Mouse (Mus musculus) erythroblast, embryonic 14.5 days (primary cell): ENCODE results near the gene Rnase1. TPM values are rescaled to one million over a fixed set of nuclear protein-coding genes. Genes with fewer than 3 reads are reported as not detected.
"Not testable (repeated sequence)": the region's sequence is repeated elsewhere in the genome, so short reads cannot be mapped to it uniquely, and the experiment has no call there.

Experiments used
- H3K27me3 ChIP-seq: 2 replicates; pipeline ENCODE4 v1.6.1; 2012; ENCODE audit warnings: inconsistent platforms; ENCODE audit not compliant: control insufficient read depth
- H3K36me3 ChIP-seq: 2 replicates; pipeline ENCODE4 v1.6.1; 2012; ENCODE audit warnings: mild to moderate bottlenecking, inconsistent platforms; ENCODE audit not compliant: control insufficient read depth
- H3K4me1 ChIP-seq: 2 replicates; pipeline ENCODE4 v1.6.1; 2012; ENCODE audit warnings: inconsistent platforms; ENCODE audit not compliant: control insufficient read depth
- H3K4me3 ChIP-seq: replicated peaks from 2 replicates; pipeline ENCODE3; 2012; ENCODE audit warnings: moderate library complexity, mild to moderate bottlenecking, inconsistent platforms
- H3K9me3 ChIP-seq: 2 replicates; pipeline ENCODE4 v1.6.1; 2012; ENCODE audit warnings: low read length, inconsistent platforms, mixed read lengths; ENCODE audit not compliant: control insufficient read depth
- GATA1 ChIP-seq: IDR thresholded peaks from 2 replicates; pipeline ENCODE4 v1.6.1; 2012; ENCODE audit warnings: low read length, inconsistent platforms, mixed read lengths
- TAL1 ChIP-seq: IDR thresholded peaks from 3 replicates; pipeline ENCODE4 v1.6.1; 2012; ENCODE audit warnings: low read length, inconsistent platforms, mixed read lengths
- polyA plus RNA-seq: library from polyadenylated mRNA; stranded (reverse); fragments of >175 nt; gene quantifications from 2 replicates; pipeline ENCODE4 v1.2.3, GENCODE M21; 2012

Rnase1 gene
- polyA plus RNA-seq, result not detected in 2 replicates

DNA sequence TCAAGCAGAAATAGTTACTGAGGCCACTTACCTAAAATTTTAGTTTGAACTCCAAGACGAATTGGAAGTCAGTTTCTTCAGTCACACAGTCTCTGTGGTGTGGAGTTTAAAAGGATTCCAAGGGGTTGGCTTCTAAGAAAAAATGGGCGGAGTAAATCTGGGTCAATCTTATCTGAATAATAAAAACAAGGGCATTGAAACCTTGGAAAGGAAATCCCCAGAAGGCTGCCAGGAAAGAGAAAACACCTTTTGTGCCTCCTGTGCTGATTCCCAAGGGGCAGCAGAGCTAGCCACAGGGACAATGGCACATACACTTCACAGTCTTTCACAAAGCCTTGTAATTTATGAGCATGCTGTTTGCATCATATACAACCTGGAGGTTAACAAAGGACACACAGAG, at the start of gene Rnase1:
Gene Rnase1, minus strand, starts transcription at position 101 of the 400 bp plus-strand sequence.
- Histone ChIP-seq H3K36me3 (peaks cover 4% of the 10 kb centered on the region; the same call in 1 of the 2 replicates), H3K9me3 (no peaks in the 10 kb centered on the region), H3K4me3 (no peak within 1 kb of the TSS), H3K4me1 (peaks cover 93% of the 10 kb centered on the region), H3K27me3 (no peaks in the 10 kb centered on the region)
- TF ChIP-seq GATA1, result no peak
- no peak for TF ChIP-seq TAL1

DNA sequence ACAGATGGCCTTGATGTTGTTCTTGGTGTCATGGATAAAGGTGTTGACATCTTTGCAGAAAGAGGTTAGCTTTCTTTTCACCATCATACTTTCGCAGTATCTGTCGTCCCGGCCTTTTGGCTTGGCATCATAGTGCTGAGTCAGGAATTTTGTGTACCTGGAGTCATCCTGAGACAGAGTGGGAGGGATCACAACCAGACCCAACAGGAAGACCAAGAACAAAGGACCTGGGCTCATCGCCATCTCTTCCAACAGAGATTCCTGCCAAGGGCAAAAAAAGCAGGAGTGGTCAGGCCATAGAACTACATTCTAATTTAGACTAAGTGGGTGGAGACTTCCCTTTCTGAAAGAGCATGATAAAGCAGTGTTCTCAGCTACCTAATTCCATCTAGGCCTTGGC, 49.1 kb upstream of the Rnase1 start:
- TF ChIP-seq TAL1 (no peak), GATA1 (no peak)
- Histone ChIP-seq H3K36me3 (no peaks in the 10 kb centered on the region), H3K4me3 (no peak overlapping the region), H3K9me3 (no peaks in the 10 kb centered on the region), H3K27me3 (no peaks in the 10 kb centered on the region), H3K4me1 (no peaks in the 10 kb centered on the region)

DNA sequence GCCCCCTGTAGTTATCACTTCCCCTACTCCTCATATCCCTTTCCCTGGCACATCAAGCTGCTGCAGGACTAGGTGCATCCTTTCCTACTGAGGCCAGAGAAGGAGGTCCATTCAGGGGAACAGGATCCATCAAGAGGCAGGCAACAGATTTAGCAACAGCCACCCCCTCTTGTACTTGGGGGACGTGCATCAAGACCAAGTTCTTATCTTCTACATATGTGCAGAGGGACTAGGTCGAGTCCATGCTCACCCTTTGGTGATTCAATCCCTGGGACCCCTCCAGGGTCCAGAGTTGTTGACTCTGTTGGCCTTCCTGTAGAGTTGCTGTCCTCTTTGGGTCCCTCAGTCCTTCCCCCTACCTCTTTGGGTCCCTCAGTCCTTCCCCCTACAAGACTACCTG, 34.5 kb upstream of the Rnase1 start:
- not testable (repeated sequence) for H3K4me1 ChIP-seq, H3K9me3 ChIP-seq, H3K27me3 ChIP-seq, H3K4me3 ChIP-seq, H3K36me3 ChIP-seq

DNA sequence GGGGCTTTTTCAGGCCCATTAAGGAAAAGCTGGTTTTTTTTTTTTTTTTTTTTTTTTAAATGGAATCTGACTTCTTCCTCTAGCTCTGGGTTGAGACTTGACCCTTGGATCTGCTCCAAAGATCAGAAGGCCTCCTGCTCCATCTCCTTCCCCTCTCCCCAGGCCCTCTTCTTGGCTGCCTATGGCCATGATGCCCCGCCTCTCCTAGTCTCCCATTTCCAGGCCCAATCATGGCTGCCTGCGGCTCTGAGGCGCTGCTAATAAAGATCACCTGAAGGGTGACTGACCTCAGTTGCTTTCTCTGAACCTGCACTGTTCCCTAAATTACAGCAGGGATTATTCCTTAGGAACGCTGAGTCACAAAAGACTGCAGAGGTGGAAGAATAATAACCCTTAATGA, 27.3 kb upstream of the Rnase1 start:
- Histone ChIP-seq H3K27me3 (no peaks in the 10 kb centered on the region), H3K9me3 (no peaks in the 10 kb centered on the region), H3K4me3 (no peak overlapping the region), H3K4me1 (peaks cover 4% of the 10 kb centered on the region), H3K36me3 (no peaks in the 10 kb centered on the region)
- TF ChIP-seq GATA1, result no peak
- TF ChIP-seq TAL1, result no peak

DNA sequence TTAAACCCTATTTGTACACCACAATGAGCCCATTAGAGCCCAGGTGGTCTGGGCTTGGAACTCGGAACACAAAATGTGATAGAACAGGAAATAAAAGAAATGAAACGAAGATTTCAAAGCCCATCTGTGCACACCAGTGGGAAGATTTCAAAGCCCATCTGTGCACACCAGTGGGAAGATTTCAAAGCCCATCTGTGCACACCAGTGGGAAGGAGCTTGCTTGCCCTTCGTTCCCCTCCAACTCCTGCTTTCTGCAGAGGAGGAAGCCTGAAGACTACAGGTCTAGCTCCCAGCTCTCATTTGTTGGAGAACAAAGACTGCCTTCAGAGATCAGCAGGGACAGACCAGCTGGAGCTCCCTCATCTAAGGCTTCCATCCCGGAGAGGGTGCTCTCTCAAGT, 26.4 kb upstream of the Rnase1 start:
- H3K9me3 ChIP-seq, H3K4me3 ChIP-seq, H3K4me1 ChIP-seq, H3K36me3 ChIP-seq, H3K27me3 ChIP-seq: not testable (repeated sequence)

DNA sequence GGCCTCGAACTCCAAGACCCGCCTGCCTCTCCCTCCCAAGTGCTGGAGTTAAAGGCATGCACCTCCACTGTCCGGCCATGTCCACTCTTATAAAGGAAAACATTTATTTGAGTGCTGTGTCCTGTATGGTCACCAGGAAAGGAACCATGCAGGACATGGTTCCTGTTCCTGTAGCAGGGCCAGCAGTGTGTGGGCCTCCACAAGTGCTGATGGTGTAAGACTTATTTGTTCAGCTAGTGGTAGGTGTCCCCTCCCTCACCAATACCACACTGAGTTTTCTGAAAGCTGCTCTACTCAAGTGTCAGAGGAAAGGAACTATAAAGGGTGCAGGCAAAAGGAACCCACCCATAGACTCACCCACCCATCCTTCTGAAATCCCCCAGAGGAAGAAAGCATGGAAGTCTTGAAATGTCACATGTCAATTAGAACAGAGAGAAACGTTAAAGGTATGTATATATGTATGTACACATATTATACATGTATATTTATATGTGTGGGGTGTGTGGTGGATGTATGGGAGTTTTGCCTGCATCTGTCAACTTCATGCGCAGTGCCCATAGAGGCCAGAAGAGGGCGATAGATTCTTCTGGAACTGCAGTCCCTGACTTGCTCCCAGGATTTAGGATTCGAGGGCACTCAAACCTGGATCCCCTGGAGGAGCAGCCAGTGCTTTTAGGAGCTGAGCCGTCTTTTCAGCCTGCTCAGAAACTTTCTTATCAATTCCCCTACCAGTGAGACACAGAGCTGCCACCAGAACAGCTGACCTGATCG, 25.7 kb upstream of the Rnase1 start:
- not testable (repeated sequence) for H3K4me3 ChIP-seq, H3K9me3 ChIP-seq, H3K4me1 ChIP-seq, H3K27me3 ChIP-seq, H3K36me3 ChIP-seq

DNA sequence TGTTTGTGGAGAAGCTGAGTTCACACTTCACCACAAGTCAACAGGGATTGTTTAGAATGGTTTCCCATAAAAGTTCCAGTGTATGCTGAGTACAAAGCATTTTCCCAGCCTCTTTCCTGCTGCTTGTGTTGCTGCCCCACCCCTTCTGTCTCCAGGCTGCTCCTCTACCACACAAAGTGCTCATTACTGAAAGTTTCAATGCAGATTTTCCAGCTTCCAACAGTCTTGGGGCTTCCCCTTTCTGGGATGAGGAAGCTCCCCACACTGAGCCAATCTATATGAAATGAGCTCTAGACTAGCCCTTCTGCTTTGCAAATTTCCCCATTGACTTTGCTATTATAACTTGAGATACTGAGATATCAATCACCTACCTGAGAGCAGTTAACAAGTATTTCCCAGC, 19.5 kb upstream of the Rnase1 start:
- Histone ChIP-seq H3K36me3 (no peaks in the 10 kb centered on the region), H3K4me3 (no peak overlapping the region)

DNA sequence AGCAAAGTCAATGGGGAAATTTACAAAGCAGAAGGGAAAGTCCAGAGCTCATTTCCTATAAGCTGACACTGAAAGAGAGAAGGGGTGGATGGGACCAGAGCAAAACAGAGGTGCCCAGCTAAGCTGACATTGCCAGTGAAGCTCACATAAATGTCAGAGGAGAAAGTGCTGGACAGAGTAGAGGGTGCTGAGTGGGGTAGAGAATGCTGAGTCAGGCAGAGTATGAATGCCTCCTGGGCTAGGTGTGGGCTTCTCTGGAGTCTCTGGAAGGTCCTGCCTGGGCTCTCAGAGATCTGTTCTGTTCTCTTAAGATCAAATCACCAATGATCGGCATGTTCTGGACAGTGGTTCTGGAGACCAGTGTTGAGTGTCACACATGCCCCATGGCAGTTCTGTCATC, 18.9 kb upstream of the Rnase1 start:
- TF ChIP-seq GATA1 (no peak), TAL1 (no peak)
- no peak overlapping the region for H3K4me3 ChIP-seq
- peaks cover 11% of the 10 kb centered on the region for H3K4me1 ChIP-seq
- no peaks in the 10 kb centered on the region for H3K36me3 ChIP-seq
- peaks cover 23% of the 10 kb centered on the region for H3K27me3 ChIP-seq
- H3K9me3 ChIP-seq, result no peaks in the 10 kb centered on the region

More for the DNA sequence above, 19.5 kb upstream of the Rnase1 start:
- H3K9me3 ChIP-seq, result no peaks in the 10 kb centered on the region
- peaks cover 23% of the 10 kb centered on the region for H3K27me3 ChIP-seq
- no peak for TF ChIP-seq GATA1
- no peak for TF ChIP-seq TAL1
- peaks cover 11% of the 10 kb centered on the region for H3K4me1 ChIP-seq

DNA sequence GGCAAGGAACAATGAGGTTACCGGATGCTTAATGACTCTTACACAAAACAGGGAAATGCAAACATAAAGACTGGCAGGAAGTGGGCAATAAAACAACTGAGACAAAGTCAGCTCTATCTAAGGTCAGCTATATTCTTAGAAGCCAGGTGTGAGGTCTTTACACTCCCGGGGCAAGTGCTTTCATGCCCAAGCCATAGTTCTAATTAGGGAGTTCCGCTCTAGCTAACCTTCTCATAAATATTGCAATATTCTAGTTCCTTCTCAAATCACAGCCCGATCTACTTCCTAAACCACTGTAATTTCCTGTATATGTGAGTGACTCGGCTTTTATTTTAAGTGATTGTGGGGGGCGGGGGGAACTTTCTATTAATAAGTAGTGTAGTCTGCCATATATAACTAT, 16.7 kb upstream of the Rnase1 start:
- Histone ChIP-seq H3K4me1 (peaks cover 21% of the 10 kb centered on the region), H3K27me3 (peaks cover 24% of the 10 kb centered on the region)
- not testable (repeated sequence) for H3K4me3 ChIP-seq, H3K9me3 ChIP-seq, H3K36me3 ChIP-seq

DNA sequence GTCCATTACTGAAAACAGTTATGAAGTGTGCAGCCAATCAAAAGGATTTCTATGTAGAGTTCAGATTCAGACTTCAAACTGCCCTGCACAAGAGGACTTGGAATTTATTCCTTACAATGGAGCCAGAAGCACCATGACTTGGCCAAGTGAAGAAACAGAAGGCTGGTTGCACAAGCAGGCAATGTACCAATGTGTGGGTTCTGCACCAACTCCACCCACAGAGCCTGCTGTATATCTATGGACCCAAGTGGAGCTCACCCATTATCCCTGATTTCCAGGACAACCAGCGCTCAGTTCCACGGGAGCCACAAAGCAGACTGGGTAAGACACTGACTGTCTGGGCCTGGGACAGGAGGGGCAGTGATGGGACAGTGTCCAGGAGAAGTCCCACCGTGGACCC, 15.4 kb upstream of the Rnase1 start, which contains the start of gene Rnase2b:
Gene Rnase2b, plus strand, starts transcription at position 285 of the 400 bp plus-strand sequence.
- not testable (repeated sequence) for H3K9me3 ChIP-seq, H3K4me3 ChIP-seq, H3K36me3 ChIP-seq
- Histone ChIP-seq H3K4me1 (peaks cover 27% of the 10 kb centered on the region), H3K27me3 (peaks cover 22% of the 10 kb centered on the region)
